Mouse (Mus musculus): Measurements from ENCODE around the gene Ptk6.
"Not testable (repeated sequence)": the region's sequence is repeated elsewhere in the genome, so short reads cannot be mapped to it uniquely, and the experiment has no call there.

Ptk6 gene

GRCm38 (mm10) chr2:181219538-181220216 lies 17.1 kb upstream of the Ptk6 start, which contains the start of gene Fndc11:
Gene Fndc11, plus strand, starts transcription at chr2:181220013.
- peak; percentile 96 for DNase-seq (ENCODE audit: low read depth)

DNA sequence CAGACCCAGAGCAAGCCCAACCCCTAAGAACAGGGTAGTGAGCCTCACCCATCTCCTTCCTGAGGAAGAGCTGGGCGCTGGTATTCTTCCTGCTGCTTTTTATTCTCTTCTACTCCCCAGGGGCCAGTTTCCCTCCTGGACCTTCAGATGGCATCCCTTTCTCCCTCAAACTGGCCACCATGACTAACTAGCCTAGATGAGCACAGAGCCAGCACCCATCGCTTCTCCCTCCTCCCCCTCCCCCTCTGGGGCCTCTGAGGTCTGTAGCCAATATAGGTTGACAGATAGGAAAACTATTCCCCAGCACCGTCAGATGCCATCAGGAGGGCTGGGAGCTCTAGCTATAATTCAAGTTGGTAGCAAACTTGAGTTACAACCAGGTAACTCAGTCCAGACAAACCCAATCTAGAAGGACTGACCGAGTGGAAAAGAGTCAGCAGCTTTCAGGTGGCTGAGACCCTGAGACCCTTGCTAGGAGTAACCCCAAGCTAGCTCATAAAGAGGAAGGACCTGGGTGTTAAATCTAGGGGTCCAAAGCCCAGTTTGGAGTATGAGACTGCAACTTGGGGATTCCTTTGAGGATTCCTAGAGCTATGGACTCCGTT lies 16.4 kb upstream of the Ptk6 start:
- no peak for DNase-seq (ENCODE audit: low read depth)

DNA sequence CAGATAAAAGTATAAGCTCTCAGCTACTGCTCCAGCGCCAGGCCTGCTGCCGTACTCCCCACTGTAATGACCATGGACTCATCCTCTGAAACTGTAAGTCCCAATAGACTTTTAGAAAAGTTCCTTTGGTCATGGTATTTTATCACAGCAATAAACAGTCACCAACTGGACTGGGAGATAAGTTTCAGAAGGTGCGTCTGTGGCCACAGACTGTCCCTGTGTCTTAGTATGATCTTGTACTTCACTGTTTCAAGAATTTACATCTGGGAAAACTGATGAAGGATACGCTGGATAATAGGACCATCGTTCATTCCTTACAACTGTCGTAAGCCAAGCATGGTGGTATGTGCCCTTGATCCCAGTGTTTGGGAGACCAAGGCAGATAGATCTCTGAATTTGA lies 13.4 kb upstream of the Ptk6 start:
- DNase-seq (ENCODE audit: low read depth), result no peak

GRCm38 (mm10) chr2:181213021-181213445 lies 10.4 kb upstream of the Ptk6 start, which contains the start of gene Srms:
Gene Srms, minus strand, starts transcription at chr2:181213185.
- peak; percentile 70 for DNase-seq (ENCODE audit: low read depth)

GRCm38 (mm10) chr2:181212389-181213020 lies 9.9 kb upstream of the Ptk6 start:
- DNase-seq (ENCODE audit: low read depth), result peak; percentile 49

DNA sequence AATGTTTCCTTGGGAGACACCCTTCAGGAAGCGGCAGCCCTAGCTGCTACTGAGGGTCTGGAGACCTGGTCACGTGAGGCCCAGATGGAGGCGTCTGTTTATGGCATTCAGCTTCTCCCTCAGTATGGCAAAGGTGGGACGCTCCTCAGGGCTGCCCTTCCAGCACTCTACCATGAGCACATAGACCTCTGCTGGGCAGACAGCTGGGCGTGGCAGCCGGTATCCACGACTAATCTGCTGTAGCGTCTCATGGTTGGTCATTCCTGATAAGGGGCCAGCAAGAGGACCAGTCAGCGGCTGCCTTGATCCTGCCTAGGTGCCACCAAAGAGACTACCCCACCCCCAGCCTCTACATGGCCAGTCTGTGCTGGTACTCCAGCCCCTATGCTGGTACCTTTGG lies 3.5 kb upstream of the Ptk6 start:
- DNase-seq (ENCODE audit: low read depth), result no peak

DNA sequence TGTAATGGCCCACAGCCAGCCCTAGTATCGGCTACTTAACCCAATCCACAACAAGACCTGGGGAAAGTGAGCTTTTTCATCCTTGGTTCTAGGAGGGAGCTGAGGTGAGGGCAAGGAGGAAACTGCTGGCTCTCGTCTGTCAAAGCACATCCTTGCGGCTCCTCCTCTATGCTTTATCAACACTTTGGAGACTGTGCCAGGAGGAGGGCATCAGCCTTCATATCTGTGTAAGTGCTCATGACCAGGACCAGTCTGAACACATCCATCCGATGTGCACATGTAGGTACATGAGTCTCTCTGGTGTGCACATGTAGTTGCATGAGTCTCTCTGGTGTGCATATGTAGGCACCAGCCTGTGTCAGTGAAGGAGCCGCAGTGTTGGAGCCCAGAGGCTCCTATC lies 3.1 kb upstream of the Ptk6 start:
- DNase-seq (ENCODE audit: low read depth), result no peak

DNA sequence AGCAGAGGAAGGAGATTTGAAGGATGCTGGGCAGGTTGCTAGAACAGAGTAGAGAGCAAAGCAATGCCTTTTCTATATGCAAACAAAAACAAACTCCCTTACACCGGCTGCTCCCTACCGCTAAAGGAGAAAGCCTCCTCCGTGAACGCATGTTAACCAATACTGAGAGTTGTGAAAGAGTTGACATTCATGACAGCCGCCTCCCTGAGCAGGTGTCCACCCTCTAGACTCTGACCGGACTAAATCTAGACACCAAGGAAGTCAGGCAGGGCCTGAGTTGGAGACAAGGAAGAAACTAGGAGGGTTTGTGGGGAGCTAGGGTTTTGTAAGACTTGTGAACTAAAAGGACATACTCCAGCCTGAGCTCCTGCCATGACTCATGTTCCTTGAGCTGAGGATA lies 297 bp upstream of the Ptk6 start:
- no peak for DNase-seq (ENCODE audit: low read depth)

DNA sequence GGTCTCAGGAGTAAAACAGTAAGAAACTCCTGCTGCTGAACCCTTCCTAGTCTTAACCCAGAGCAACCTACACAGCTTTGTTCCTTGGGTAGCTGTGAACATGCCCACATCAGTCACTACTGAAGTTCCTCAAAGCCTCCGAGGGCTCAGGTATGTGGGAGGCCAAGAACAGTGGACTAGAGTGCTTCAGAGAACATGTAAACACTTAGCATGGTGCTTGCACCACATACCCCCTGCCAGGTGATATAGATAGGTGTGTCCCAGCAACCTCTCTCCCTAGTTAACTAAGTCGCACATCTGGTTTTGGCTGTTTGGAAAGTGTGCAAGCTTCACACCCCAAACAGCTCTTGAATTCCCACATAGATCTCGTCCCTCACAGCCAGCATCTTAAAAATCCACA lies 983 bp downstream of the Ptk6 start:
- no peak for DNase-seq (ENCODE audit: low read depth)

- DNase-seq (ENCODE audit: low read depth), result no peak
Observed at GRCm38 (mm10) chr2:181196628-181197300, 5.8 kb downstream of the Ptk6 start.

- no peak for DNase-seq (ENCODE audit: low read depth)
Observed at GRCm38 (mm10) chr2:181193044-181193443, 9.5 kb downstream of the Ptk6 start.

DNA sequence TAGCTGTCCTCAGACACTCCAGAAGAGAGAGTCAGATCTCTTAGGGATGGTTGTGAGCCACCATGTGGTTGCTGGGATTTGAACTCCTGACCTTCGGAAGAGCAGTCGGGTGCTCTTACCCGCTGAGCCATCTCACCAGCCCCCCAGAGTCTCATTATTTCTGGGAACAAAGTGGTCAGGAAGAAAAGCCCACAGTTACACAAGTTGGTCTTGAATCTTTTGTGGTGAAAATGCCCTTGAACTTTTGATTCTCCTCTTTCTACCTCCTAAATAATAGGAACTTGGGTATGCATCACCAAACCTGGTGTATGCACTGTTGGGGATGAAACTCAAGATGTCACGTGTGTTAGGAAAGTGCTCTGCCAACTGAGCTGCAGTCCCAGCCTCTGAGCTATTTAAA lies 10.7 kb downstream of the Ptk6 start:
- DNase-seq (ENCODE audit: low read depth), result no peak

DNA sequence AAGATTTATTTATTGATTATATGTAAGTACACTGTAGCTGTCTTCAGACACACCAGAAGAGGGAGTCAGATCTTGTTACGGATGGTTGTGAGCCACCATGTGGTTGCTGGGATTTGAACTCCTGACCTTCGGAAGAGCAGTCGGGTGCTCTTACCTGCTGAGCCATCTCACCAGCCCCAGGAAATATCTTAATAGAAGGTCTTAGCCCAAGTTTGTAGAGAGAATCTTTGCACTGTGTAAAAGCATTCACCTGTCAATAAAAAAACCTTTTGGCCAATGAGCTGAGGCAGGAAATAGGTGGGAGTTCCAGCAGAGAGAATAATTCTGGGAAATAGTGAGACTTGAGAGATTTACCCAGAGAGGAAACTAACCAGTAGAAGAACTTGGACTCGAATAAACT lies 11.2 kb downstream of the Ptk6 start:
- not testable (repeated sequence) for DNase-seq (ENCODE audit: low read depth)

- DNase-seq (ENCODE audit: low read depth), result peak; percentile 33
Observed at GRCm38 (mm10) chr2:181189321-181189720, 13.3 kb downstream of the Ptk6 start.

- peak; percentile 69 for DNase-seq (ENCODE audit: low read depth)
Observed at GRCm38 (mm10) chr2:181188681-181189080, 13.9 kb downstream of the Ptk6 start.

- DNase-seq (ENCODE audit: low read depth), result peak; percentile 98
Observed at GRCm38 (mm10) chr2:181187121-181188000, 15.2 kb downstream of the Ptk6 start, which contains the start of gene Ppdpf. Gene Ppdpf, plus strand, starts transcription at chr2:181187247.

GRCm38 (mm10) chr2:181186635-181187034 lies 16.0 kb downstream of the Ptk6 start:
- peak; percentile 94 for DNase-seq (ENCODE audit: low read depth)

- DNase-seq (ENCODE audit: low read depth), result no peak
Observed at GRCm38 (mm10) chr2:181180898-181181297, 21.7 kb downstream of the Ptk6 start.

DNA sequence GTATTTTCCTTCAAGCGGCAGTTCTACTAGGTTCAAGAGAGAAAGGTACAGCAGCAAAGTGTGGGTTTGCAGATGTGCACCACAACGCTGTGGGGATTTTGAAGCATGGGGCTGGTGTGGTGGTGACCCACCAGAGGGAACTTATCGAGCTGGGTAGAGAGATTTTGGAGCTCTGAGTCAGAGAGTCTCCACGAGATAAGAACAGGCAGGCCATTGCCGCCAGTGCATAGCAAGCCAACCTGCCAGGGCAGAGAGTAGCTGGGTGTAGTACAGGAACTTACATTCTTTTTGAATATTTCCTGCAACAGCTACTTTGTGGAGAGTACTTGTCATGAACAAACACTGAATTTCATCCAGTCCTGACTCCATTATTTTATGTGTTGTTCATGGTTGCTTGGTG lies 24.1 kb downstream of the Ptk6 start:
- no peak for DNase-seq (ENCODE audit: low read depth)

- no peak for DNase-seq (ENCODE audit: low read depth)
Observed at GRCm38 (mm10) chr2:181178015-181178414, 24.6 kb downstream of the Ptk6 start.

DNA sequence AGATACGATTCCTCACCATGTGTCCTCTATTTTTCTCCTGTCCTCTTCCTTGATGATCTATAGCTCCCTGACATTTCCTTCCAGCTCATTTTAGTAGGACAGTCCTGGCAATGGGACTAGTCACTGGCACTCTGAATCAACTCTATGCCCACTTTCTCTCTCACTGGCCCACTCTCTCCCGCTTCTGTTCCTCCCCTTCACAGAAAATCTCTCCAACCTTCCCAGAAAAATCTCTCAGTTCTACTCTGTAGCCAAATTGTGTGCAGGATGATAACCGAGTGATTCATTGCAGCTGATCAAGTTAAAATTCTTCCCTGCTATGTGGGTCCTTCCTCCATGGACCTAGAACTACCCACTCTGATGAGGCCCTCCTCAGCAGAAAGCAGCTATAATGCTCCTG lies 27.9 kb downstream of the Ptk6 start:
- DNase-seq (ENCODE audit: low read depth), result no peak

DNA sequence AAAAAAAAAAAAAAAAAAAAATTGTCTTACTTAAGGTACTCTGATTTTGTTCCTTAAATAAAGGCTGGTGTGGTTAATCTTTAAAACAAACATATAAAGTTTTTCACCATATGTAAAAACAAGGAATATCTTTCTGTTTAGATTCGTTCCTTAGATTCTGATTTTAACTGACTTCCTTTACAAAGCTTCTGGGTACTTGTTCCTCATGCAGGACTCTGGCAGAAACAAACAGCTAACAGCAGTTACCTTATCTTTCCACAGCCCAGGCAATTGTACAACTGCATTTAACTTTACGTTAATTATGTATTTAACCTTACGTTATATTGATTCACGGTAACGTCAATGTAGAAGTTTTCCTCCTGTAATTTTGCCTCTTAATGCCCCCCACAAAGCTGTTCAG lies 36.1 kb downstream of the Ptk6 start:
- no peak for DNase-seq (ENCODE audit: low read depth)

Data from induced T-regulatory cell, adult 2 months (primary cell).